Mouse (Mus musculus): Measurements from ENCODE around the gene Mpzl2.

Mpzl2 gene

GRCm38 (mm10) chr9:45039499-45039898, at the start of gene Mpzl2:
Gene Mpzl2 (plus strand): TSS chr9:45039799.
- DNase-seq (ENCODE audit: low spot score), result no peak

- no peak for DNase-seq (ENCODE audit: low spot score)
Observed at GRCm38 (mm10) chr9:44991821-44992220, 47.8 kb upstream of the Mpzl2 start.

GRCm38 (mm10) chr9:44992271-44992670, 47.3 kb upstream of the Mpzl2 start:
- DNase-seq (ENCODE audit: low spot score), result no peak

- DNase-seq (ENCODE audit: low spot score), result no peak
Observed at GRCm38 (mm10) chr9:44993268-44993667, 46.3 kb upstream of the Mpzl2 start.

DNA sequence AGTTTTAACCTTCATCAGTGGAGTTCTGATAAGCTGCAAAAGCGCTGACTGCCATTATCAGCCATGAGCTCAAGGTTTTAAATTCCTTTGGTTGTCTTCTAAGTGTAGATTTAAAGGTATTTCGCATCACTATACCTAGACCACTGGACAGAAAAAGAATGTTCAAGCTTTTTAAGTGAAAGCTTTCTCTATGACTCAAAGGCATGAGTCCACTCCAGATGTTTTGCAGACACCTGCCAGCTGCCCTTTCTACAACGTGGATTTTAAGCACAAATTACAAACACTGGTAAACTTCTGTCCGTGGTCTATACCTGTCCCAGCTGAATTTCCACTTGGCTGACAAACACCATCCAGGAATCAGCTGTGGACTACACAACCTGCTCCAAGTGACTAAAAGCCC, 44.6 kb upstream of the Mpzl2 start:
- no peak for DNase-seq (ENCODE audit: low spot score)

- no peak for DNase-seq (ENCODE audit: low spot score)
Observed at GRCm38 (mm10) chr9:44996590-44996989, 43.0 kb upstream of the Mpzl2 start.

GRCm38 (mm10) chr9:44998138-44998537, 41.5 kb upstream of the Mpzl2 start:
- no peak for DNase-seq (ENCODE audit: low spot score)

DNA sequence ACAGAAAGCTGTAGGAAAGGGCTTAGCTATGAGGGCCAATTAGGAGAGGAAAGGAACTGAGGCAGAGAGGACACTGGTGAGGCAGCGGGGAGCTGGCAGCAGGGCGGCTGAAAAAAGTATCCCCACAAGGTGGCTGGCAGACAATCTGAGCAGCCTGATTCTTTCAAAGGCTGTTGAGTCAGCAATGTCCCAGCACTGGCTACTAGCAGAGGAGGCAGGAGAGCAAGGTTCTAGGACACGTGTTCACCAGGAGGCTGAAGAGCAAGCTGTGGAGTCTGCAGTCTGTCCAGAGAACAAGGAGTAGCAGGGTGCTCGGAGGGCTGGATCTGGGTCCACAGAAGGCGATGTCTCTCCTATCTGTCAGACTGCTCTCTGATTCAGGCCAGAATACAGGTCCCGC, 40.4 kb upstream of the Mpzl2 start:
- DNase-seq (ENCODE audit: low spot score), result peak; percentile 6

- DNase-seq (ENCODE audit: low spot score), result no peak
Observed at GRCm38 (mm10) chr9:44999776-45000175, 39.8 kb upstream of the Mpzl2 start.

- DNase-seq (ENCODE audit: low spot score), result no peak
Observed at GRCm38 (mm10) chr9:45000249-45000648, 39.4 kb upstream of the Mpzl2 start.

- DNase-seq (ENCODE audit: low spot score), result no peak
Observed at GRCm38 (mm10) chr9:45007404-45007803, 32.2 kb upstream of the Mpzl2 start.

GRCm38 (mm10) chr9:45008342-45008741, 31.3 kb upstream of the Mpzl2 start:
- DNase-seq (ENCODE audit: low spot score), result no peak

GRCm38 (mm10) chr9:45009180-45010078, 30.2 kb upstream of the Mpzl2 start, which contains the start of gene Cd3e:
Gene Cd3e (minus strand): TSS chr9:45009627.
- no peak for DNase-seq (ENCODE audit: low spot score)

- DNase-seq (ENCODE audit: low spot score), result no peak
Observed at GRCm38 (mm10) chr9:45010461-45010860, 29.1 kb upstream of the Mpzl2 start.

- DNase-seq (ENCODE audit: low spot score), result no peak
Observed at GRCm38 (mm10) chr9:45011291-45011690, 28.3 kb upstream of the Mpzl2 start.

DNA sequence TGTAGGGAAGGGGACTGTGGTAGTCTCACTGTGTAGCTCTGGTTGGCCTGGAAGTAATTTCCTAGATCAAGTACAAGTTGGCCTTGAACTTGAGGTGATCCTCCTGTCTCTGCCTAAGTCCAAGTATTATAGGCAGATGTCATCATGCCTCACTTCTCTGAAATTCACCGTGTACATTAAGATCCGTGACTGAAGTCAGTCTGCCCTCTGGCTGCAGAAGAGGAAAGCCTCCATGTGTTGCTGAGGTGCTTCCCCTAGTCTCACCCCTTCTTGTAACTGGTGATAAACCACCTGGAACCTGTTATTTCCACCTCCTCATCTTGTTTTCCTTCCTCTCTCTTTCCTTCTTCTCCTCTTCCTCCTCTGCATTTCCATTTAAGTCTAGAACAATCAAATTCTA, 24.7 kb upstream of the Mpzl2 start:
- no peak for DNase-seq (ENCODE audit: low spot score)

DNA sequence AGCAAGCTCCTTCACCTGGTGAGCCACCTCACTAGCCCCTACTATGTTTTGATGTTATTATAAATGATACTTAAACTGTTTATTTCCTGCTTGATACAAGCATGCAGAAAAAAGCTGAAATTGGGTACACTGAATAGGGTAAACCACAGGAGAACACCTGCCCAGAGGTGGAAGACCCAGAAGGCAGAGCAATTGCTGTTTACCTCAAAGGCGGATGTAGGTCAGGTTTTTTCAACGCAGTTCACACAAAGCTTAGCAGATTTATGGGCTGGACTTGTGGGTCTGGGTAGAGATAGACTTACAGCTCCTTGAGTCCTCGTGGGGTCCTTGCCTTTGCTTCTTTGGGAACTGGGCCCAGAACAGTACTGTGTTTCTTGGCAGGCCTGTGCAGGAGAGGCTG, 23.8 kb upstream of the Mpzl2 start:
- no peak for DNase-seq (ENCODE audit: low spot score)

- DNase-seq (ENCODE audit: low spot score), result no peak
Observed at GRCm38 (mm10) chr9:45018031-45018430, 21.6 kb upstream of the Mpzl2 start.

GRCm38 (mm10) chr9:45022800-45023199, 16.8 kb upstream of the Mpzl2 start:
- peak; percentile 58 for DNase-seq (ENCODE audit: low spot score)

- no peak for DNase-seq (ENCODE audit: low spot score)
Observed at GRCm38 (mm10) chr9:45023638-45024037, 16.0 kb upstream of the Mpzl2 start.

DNA sequence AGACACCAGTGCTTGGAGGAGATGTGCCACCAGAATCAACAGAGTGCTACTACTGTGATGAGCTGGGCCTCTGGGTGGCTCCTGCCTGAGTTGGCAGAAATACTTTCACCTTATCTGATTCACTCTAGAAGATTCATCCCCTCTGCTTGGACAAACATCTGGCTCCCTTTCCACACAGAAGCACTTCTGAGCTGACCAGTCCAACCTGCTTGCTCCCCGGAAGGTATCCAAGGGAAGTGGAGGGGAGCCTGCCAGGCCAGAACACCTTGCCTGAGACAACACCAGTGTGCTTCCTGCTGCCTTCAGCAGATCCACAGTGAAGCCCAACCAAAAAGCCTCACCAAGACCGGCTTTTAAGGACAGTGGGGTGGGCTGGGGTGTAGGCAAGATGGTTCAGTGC, 15.4 kb upstream of the Mpzl2 start:
- no peak for DNase-seq (ENCODE audit: low spot score)

DNA sequence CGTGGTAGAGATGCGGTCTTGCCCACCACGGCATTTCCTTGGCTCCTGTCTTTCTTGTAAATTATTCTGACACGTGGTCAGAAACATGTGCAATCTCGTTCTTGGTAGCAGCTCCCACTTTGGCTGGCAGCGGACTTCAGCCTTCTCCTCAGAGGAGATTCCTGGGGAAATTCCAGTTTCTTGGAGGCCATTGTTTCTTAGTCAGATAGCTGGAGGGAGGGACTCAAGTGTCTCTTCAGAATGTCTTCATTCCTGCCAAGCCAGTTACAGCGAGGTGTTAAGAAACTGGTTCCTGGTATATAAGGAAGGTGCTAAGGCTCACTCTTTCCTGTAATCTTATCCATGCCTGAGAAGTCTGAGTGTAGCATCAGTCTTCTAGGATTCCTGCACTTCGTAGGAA, 12.2 kb upstream of the Mpzl2 start:
- no peak for DNase-seq (ENCODE audit: low spot score)

DNA sequence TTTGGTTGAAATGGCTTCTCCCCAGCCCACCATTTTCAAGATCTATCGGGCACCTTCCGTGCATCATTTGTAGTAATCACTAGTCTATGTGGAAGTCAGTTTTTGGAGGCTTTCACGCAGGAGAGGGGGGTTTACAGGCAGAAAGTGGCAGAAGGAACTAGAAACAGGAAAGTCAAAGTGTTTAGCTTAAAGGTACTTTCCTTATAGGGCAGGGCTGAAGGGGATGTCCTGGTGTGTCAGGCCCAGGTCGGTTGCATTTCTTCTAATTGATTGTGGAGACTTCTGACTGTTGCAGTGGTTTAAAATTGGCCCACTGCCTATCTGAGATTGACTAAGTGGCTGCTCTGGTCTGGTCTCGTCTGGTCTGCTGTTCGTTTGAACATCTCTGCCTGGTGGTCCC, 9.3 kb upstream of the Mpzl2 start:
- DNase-seq (ENCODE audit: low spot score), result no peak

GRCm38 (mm10) chr9:45032261-45032660, 7.3 kb upstream of the Mpzl2 start:
- DNase-seq (ENCODE audit: low spot score), result no peak
